Mouse (Mus musculus): ENCODE measurements at regions not wholly inside any gene's neighbourhood (a gene's known extent, or its start where the extent isn't known, plus 50 kb on each side); places are given as distances from the start of the nearest gene placed in this dataset.

DNA sequence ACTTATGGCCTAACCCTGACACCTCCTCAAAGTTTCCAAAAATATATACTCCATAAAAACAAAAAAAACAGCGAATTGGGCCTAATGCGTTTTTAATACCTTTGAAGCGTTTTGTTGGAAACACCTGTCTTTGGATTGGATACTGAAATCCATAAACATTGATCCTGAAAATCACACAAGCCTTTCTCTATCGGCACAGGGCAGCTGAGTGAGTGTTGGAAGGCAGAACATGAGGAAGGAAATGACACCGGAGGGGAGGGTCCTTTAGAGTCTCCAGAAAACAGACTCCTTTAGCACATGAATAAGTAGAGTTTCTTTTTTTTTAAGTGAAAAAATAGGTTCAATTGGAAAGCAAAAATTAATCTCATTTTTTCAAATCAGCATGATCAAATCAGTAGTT lies 123.7 kb downstream of the Snx18 start:
- WGBS, result 94% methylated on average over 5 of the region's 5 CpGs
- H3K4me2 ChIP-seq (replicated peaks; ENCODE audit: low read depth, low read length), result no peak overlapping the region
- no peak for ATAC-seq (ENCODE audit: low FRiP score)
- H3K9me3 ChIP-seq (ENCODE audit: control insufficient read depth, low read length), result no peaks in the 10 kb centered on the region
- no peaks in the 10 kb centered on the region for H3K27me3 ChIP-seq (ENCODE audit: control insufficient read depth, insufficient read depth, low read length)
- no peaks in the 10 kb centered on the region for H3K36me3 ChIP-seq (ENCODE audit: control insufficient read depth, insufficient read depth, low read length)
- H3K9ac ChIP-seq (ENCODE audit: low read depth, low read length), result no peak overlapping the region
- no peak for DNase-seq (ENCODE audit: low spot score)
- H3K4me3 ChIP-seq (ENCODE audit: low read depth, low read length), result no peak overlapping the region
- H3K27ac ChIP-seq (ENCODE audit: low read depth, low read length), result no peak overlapping the region
- no peaks in the 10 kb centered on the region for H3K4me1 ChIP-seq (replicated peaks; ENCODE audit: control insufficient read depth, insufficient read depth, low read length)

DNA sequence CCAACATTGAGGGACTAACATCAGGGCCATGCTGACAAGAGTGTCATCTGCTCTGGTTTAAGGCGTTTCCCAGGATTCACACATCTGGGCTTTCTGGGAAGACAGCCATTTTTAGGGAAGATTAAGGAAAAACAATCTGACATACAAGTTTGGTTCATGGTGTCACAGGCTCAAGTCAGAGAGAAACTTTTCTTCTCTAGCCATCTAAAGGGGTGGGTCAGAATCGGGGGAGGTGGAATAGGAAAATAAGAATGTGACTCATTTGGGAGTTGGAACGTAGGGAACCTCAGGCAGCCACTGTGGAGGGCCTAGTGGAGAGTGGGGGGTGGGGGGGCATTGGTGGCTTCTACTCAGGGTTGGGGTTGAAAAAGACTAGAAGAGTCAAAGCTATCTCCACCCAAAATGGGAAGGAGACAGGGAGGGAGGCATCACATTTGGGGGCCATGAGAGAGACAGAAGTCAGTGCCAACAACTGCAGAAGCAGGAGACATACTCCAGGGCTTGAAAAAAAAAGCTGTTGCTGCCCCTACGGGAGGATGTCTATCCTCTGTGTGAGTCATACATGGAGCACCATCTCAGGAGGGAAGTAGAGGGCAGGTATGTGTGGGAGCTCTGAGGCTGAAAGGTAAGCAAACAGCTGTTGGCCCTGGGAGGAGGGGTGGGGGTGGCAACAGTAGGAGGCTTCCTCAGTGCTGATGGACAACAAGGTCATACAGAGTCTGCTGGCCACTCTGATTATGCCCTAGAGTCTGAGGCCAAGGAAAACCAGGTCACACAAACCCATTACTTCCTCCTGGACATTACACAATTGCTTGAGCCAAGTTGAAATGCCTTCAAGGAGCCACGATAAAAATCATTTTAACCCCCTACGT lies 128.2 kb downstream of the Snx18 start:
- Histone ChIP-seq H3K36me3 (ENCODE audit: control insufficient read depth, insufficient read depth, low read length) (no peaks in the 10 kb centered on the region), H3K4me1 (replicated peaks; ENCODE audit: control insufficient read depth, insufficient read depth, low read length) (no peaks in the 10 kb centered on the region), H3K27me3 (ENCODE audit: control insufficient read depth, insufficient read depth, low read length) (no peaks in the 10 kb centered on the region), H3K4me3 (ENCODE audit: low read depth, low read length) (no peak overlapping the region), H3K9me3 (ENCODE audit: control insufficient read depth, low read length) (no peaks in the 10 kb centered on the region), H3K27ac (ENCODE audit: low read depth, low read length) (no peak overlapping the region), H3K4me2 (replicated peaks; ENCODE audit: low read depth, low read length) (no peak overlapping the region), H3K9ac (ENCODE audit: low read depth, low read length) (no peak overlapping the region)
- WGBS, result 84% methylated on average over 6 of the region's 6 CpGs
- ATAC-seq (ENCODE audit: low FRiP score), result no peak
- no peak for DNase-seq (ENCODE audit: low spot score)

DNA sequence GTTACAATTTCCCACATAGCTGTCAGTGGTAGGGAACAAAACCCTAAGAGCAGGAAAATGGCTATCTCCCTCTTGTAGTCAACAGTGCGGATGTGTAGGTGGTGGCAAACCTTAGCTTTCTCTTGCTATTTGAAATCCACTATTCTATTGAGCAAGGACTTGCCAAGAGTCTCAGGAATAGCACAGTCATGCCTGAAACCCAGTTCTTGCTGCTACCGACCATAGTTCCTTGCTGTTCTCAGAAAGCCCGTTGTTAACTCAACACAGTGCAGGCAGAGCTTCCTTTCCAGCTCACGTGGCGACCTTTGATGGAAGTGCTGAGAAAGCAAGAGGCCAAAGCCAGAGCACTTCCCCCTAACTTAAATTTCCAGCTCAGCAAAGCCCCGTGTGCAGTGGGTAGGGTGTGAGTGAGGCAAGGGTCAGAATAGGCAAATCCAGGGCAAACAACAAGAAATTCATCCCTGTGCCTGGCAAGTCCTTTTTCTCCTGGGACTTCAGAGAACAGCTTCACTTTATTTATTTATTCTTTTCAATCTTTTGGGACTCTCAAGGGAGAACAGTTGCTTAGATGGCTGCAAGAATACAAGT lies 131.9 kb downstream of the Snx18 start:
- DNase-seq (ENCODE audit: low spot score) (no peak), ATAC-seq (ENCODE audit: low FRiP score) (no peak)
- Histone ChIP-seq H3K9me3 (ENCODE audit: control insufficient read depth, low read length) (no peaks in the 10 kb centered on the region), H3K4me1 (replicated peaks; ENCODE audit: control insufficient read depth, insufficient read depth, low read length) (no peaks in the 10 kb centered on the region), H3K9ac (ENCODE audit: low read depth, low read length) (no peak overlapping the region), H3K4me3 (ENCODE audit: low read depth, low read length) (no peak overlapping the region), H3K27me3 (ENCODE audit: control insufficient read depth, insufficient read depth, low read length) (no peaks in the 10 kb centered on the region), H3K27ac (ENCODE audit: low read depth, low read length) (no peak overlapping the region), H3K36me3 (ENCODE audit: control insufficient read depth, insufficient read depth, low read length) (no peaks in the 10 kb centered on the region), H3K4me2 (replicated peaks; ENCODE audit: low read depth, low read length) (no peak overlapping the region)
- WGBS, result 77% methylated on average over 6 of the region's 6 CpGs

DNA sequence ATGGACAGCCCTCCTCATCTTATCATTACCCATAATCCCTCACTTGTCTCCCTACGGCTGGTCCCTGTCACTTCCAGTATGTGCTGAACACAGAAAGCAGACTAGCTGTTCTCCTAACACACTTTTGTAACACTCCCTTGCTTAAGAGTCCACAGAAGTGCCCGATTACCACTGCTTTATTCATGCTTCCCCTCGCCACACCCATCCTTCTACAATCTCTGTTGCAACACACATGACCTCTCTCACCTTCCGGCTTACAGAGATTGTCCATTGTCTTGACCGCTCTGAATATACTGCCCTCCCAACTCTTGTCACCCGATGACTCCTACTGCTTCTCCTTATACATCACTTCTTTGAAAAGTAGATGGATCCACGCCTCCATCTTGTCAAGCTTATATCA lies 132.9 kb downstream of the Snx18 start:
- Histone ChIP-seq H3K4me3 (ENCODE audit: low read depth, low read length) (no peak overlapping the region), H3K27me3 (ENCODE audit: control insufficient read depth, insufficient read depth, low read length) (no peaks in the 10 kb centered on the region), H3K27ac (ENCODE audit: low read depth, low read length) (no peak overlapping the region), H3K9ac (ENCODE audit: low read depth, low read length) (no peak overlapping the region), H3K4me1 (replicated peaks; ENCODE audit: control insufficient read depth, insufficient read depth, low read length) (no peaks in the 10 kb centered on the region), H3K4me2 (replicated peaks; ENCODE audit: low read depth, low read length) (no peak overlapping the region), H3K9me3 (ENCODE audit: control insufficient read depth, low read length) (no peaks in the 10 kb centered on the region), H3K36me3 (ENCODE audit: control insufficient read depth, insufficient read depth, low read length) (no peaks in the 10 kb centered on the region)
- 88% methylated on average over 7 of the region's 7 CpGs for WGBS
- no peak for DNase-seq (ENCODE audit: low spot score)
- no peak for ATAC-seq (ENCODE audit: low FRiP score)

DNA sequence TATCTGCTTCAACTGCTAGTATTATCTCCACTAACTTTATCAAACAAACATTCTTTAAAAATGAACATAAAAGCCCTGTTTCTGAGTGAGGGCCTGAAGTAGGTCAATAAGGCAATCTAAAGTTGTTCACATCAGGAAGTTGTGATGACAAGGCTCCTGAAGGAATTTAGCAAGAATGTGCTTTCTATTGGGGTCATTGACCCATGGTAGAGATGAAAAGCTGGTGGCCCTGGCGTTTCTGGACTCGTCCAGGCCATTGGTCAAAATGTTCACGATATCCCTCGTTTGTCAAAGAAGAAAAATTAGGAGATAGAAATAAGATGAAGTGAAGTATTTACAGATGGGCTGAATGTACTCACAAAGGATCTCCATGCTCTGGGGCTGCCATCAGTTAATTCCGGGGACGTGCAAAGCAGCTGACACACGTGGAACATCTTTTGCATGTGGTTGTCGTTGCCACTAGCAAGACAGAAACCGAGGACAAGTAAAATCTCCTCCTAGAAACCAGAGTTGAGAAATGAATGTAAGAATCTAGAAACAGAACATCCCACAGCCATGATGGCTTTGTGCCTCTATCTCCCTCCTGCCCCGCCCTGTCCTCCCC lies 134.1 kb downstream of the Snx18 start:
- WGBS, result 67% methylated on average over 10 of the region's 10 CpGs
- no peak for ATAC-seq (ENCODE audit: low FRiP score)
- Histone ChIP-seq H3K9ac (ENCODE audit: low read depth, low read length) (no peak overlapping the region), H3K9me3 (ENCODE audit: control insufficient read depth, low read length) (no peaks in the 10 kb centered on the region), H3K27me3 (ENCODE audit: control insufficient read depth, insufficient read depth, low read length) (no peaks in the 10 kb centered on the region), H3K4me3 (ENCODE audit: low read depth, low read length) (no peak overlapping the region), H3K36me3 (ENCODE audit: control insufficient read depth, insufficient read depth, low read length) (no peaks in the 10 kb centered on the region), H3K4me2 (replicated peaks; ENCODE audit: low read depth, low read length) (no peak overlapping the region), H3K27ac (ENCODE audit: low read depth, low read length) (no peak overlapping the region), H3K4me1 (replicated peaks; ENCODE audit: control insufficient read depth, insufficient read depth, low read length) (no peaks in the 10 kb centered on the region)
- no peak for DNase-seq (ENCODE audit: low spot score)

DNA sequence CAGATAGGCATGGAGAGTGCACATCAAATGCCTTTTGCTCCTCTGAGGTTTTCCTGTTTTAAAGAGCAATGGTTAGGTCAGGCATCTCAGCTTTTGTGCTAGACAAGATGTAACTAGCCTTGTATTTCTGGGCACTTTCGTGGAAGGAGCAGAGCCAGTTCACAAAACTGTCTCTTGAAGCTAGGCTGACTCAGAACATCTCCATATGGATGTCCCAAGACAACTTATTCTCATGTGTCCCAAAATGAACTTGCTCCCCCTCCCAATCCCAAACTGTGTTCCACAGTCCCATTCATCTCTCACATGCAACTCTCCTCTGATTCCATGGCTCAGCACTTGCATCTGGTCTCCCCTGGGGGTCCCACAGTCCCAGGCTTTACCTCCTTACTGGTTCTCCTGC lies 135.5 kb downstream of the Snx18 start:
- no peaks in the 10 kb centered on the region for H3K4me1 ChIP-seq (replicated peaks; ENCODE audit: control insufficient read depth, insufficient read depth, low read length)
- no peak for DNase-seq (ENCODE audit: low spot score)
- no peaks in the 10 kb centered on the region for H3K36me3 ChIP-seq (ENCODE audit: control insufficient read depth, insufficient read depth, low read length)

DNA sequence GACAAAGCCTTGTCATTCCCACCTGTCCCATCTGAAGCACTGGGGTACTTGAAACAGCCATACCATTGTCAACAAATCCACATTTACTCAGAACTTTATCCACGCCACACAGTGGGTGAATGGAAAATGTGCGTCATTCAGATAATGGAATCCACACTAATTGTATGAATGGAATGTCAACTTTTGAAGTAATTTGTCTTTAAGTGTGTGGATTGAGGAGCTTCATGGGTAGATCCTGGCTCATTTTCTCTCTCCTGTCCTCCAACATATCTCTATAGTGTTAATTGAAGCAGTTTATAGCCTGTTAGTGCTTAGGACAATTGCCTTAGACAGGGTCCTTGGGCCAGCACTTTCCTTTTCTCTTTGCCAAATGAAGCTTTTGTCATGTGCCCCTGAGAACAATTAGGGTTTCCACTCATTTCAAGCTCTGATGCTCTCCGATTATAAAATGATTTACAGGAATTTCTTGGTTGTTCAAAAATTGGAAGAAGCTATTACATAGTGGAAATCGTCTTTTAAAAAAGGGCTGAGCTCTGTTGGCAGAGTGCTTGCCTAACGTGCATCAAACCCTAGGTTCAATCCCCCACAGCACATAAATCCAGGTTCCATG lies 140.4 kb downstream of the Snx18 start:
- no peaks in the 10 kb centered on the region for H3K4me1 ChIP-seq (replicated peaks; ENCODE audit: control insufficient read depth, insufficient read depth, low read length)
- no peaks in the 10 kb centered on the region for H3K9me3 ChIP-seq (ENCODE audit: control insufficient read depth, low read length)
- H3K9ac ChIP-seq (ENCODE audit: low read depth, low read length), result no peak overlapping the region
- H3K36me3 ChIP-seq (ENCODE audit: control insufficient read depth, insufficient read depth, low read length), result no peaks in the 10 kb centered on the region
- no peaks in the 10 kb centered on the region for H3K27me3 ChIP-seq (ENCODE audit: control insufficient read depth, insufficient read depth, low read length)
- no peak overlapping the region for H3K4me3 ChIP-seq (ENCODE audit: low read depth, low read length)
- no peak overlapping the region for H3K4me2 ChIP-seq (replicated peaks; ENCODE audit: low read depth, low read length)
- DNase-seq (ENCODE audit: low spot score) (no peak), ATAC-seq (ENCODE audit: low FRiP score) (no peak)
- 69% methylated on average over 5 of the region's 5 CpGs for WGBS
- no peak overlapping the region for H3K27ac ChIP-seq (ENCODE audit: low read depth, low read length)

More for the DNA sequence above, 135.5 kb downstream of the Snx18 start:
- Histone ChIP-seq H3K27me3 (ENCODE audit: control insufficient read depth, insufficient read depth, low read length) (no peaks in the 10 kb centered on the region), H3K4me3 (ENCODE audit: low read depth, low read length) (no peak overlapping the region), H3K9me3 (ENCODE audit: control insufficient read depth, low read length) (no peaks in the 10 kb centered on the region), H3K4me2 (replicated peaks; ENCODE audit: low read depth, low read length) (no peak overlapping the region), H3K27ac (ENCODE audit: low read depth, low read length) (no peak overlapping the region), H3K9ac (ENCODE audit: low read depth, low read length) (no peak overlapping the region)
- ATAC-seq (ENCODE audit: low FRiP score), result no peak
- 88% methylated on average over 1 of the region's 1 CpGs for WGBS

DNA sequence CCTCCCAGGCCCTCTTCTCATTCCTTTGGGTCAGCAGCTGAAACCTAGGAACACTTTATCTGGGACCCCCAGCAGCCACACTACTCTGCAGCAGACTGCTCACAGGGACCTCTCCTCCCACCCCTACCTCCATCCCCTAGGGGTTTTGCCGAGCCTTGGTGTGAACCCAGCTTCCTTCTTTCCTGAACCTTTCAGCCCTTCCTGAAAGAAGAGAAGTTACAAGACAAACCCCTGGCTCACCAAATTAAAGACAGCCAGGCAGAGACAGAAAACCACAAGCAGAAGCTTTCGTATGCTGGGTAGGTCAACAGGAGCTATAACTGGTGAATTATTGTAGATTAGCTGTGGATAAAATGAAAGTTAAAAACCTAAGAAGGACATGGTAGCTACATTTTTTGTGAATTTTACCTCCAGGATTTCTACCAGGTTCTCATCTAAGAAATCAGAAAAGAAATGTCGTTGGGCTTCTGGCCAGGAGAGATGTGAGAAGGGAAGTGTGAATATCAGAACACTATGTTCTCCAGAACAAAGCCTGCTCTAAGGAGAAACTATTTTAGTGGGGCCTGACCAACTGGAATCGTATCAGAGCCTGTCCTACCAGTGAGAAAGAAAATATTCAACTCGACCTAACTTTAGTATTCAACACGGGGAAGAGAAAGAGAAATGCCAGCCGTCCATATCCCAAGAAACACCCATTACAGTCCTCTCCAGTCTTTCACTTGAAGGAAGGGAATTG lies 147.4 kb downstream of the Snx18 start:
- no peaks in the 10 kb centered on the region for H3K9me3 ChIP-seq (ENCODE audit: control insufficient read depth, low read length)
- H3K9ac ChIP-seq (ENCODE audit: low read depth, low read length), result no peak overlapping the region
- ATAC-seq (ENCODE audit: low FRiP score) (no peak), DNase-seq (ENCODE audit: low spot score) (no peak)
- no peaks in the 10 kb centered on the region for H3K4me1 ChIP-seq (replicated peaks; ENCODE audit: control insufficient read depth, insufficient read depth, low read length)
- no peak overlapping the region for H3K4me3 ChIP-seq (ENCODE audit: low read depth, low read length)
- no peaks in the 10 kb centered on the region for H3K27me3 ChIP-seq (ENCODE audit: control insufficient read depth, insufficient read depth, low read length)
- no peaks in the 10 kb centered on the region for H3K36me3 ChIP-seq (ENCODE audit: control insufficient read depth, insufficient read depth, low read length)
- H3K27ac ChIP-seq (ENCODE audit: low read depth, low read length), result no peak overlapping the region
- no peak overlapping the region for H3K4me2 ChIP-seq (replicated peaks; ENCODE audit: low read depth, low read length)
- 77% methylated on average over 7 of the region's 7 CpGs for WGBS

Measured in hindbrain, embryonic 11.5 days (tissue).